Mouse (Mus musculus) testis, postnatal 14 days (tissue): Measurements from ENCODE around the gene D1Ertd622e.

Experiments used
- DNase-seq: peaks from one replicate; pipeline ENCODE4 v3.0.0; 2021; ENCODE audit warnings: low spot score

The D1Ertd622e gene

DNA sequence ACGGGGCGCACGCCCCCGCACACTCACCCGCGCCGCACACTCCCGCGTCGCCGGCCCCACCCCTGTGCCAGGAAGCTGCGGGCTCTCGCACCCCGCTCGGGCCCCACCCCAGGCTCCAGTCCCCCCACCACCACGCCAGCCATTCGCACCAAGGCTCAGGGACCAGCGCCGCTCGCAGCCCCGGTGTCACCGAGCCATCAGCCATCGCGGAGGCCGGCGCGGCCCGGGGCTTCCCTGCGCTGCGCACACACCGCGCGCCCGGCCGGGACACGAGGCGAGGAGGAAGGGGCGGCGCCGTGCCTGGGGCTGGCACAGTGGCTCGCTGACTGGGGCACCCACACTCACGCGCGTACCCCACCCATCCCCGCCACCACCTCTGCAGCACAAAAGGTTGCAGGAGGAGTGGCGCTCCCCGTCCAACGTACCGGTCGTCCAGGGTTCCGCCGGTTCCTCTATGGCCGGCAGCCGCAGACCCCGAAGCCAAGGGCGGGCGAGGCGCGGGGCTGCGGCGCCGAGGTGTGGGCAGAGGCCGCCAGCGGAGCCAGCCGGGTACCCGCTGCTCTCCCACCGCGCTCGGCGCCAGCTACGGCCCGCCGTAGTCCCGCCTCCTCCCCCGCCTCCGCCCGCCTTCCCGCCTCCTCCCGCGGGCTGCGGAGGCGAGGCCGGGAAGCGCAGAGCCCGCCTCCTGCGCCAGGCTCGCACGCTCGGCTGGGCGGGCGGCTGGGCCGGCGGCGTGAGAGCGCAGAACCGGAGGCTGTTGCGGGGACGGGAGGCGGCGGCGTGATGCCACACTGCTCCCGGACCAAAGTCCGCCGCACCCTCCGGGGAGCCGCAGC lies at the start of gene D1Ertd622e:
D1Ertd622e (minus strand) TSS at position 669 of the 836 bp plus-strand sequence.
- peak; percentile 67 for DNase-seq

DNA sequence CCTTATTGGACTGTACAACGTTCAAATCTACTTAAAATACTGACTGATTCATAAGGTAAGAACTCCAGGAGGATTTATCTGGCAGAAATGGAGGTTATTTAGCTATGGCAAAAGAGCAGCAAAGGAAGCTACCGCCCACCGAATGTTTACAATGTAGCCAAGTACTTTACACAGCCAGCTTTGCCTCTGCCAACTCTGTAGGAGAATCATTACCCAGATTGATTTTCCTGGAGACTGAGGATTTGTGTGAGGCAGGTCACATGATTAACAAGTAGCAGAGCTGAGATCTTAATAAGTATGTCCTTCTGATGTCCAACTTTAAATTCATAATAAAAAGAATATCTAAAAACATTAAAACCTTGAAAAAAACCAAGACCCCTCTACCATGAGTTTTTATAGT lies 48.6 kb upstream of the D1Ertd622e start:
- DNase-seq: no peak

DNA sequence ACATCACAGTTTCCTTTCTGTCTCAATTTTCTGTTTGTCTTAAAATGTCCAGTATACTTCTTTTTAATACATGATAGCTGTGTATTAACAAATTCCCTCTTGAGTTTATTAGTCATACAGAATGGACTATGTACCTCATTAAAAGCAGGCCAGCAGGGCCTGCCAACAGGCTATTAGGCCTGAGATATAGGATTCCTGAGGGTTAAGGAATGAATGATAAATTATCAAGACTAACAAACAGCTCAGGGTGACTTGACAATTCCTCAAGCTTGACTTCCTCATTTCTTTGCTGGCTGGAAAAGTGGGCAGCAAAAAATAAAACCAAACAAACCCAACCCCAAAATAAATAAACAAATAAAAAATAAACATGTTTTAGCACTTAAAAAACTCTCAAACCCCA lies 43.5 kb upstream of the D1Ertd622e start:
- no peak for DNase-seq

DNA sequence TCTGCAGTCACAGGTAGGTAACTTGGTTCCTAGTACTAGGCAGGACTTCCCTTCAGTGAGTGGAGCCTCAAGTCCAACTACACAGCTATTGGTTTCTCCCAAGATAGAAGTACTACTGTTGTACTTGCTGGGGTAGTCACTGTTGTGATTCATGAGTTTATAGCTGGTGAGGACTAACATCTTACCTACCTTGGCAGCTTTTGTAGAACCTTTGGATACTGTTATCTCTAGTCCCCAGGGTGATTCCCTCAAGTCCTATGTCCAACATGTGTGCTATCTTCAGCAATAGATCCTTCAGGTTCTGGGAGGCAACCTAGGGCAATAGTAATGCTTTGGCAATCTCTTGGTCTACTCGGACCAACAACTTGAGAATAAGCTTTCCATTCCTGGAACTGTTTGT lies 42.8 kb upstream of the D1Ertd622e start:
- no peak for DNase-seq

DNA sequence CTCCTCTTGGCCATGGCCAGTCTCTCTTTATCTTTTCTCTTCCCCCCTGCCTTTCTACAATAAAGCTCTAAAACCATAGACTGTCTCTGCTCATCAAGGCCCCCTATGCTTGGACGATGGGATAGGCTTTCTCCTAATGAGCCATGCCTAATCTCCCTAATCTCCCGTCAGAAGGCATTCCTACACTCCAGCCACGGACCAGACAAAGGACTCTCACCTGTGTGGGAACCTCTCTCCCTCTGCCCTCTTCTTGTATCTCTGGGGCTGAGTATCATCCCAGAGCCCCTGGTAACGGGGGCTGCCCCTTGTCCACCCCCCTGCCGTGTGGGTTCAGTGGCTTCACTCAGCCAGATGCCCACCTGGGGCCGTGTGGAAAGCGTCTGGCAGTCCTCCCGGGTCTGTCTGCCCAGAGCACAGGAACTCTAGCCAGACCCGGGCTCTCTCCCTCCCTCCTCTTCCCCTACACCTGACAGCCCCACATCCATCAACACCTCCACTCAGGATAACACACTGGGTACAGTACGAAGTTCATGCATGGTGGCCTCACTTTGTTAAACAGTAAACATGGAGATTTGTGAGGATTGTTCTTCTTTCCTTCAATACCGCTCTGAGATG lies 37.2 kb upstream of the D1Ertd622e start:
- DNase-seq: no peak

DNA sequence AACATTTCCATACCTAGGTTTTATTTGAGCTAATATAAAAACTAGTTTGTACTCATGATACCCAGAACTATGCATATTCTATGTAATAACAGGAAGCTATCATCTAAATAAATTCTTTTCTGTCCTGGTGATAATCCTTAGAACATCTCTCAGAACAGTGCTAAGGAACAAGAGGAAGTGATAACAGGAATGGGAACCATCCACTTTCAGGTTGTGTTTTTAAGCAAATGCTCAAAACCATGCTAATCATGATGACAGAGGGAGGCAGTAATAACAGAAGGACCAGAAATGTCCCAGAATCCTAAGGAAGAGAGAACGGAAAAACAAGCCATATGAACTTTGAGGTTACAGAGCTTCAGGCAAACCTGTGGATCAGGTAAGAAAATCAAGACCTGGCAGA lies 35.4 kb upstream of the D1Ertd622e start:
- DNase-seq: no peak

DNA sequence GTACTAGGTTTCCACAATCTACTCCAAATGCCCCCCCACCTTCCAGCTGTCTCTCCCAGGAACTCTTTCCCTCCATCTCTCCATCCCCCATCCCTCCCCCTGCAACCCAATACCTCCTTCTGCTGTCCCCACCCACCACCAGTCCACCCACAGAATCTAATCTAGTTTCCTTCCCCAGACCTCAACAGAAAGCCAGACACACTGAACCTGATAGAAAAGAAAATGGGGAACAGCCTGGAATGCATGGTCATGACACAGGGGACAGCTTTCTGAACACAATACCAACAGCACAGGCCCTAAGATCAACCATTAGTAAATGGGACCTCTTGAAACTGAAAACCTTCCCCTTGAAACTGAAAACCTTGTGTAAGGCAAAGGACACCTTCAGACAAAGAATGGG lies 32.0 kb upstream of the D1Ertd622e start:
- no peak for DNase-seq

DNA sequence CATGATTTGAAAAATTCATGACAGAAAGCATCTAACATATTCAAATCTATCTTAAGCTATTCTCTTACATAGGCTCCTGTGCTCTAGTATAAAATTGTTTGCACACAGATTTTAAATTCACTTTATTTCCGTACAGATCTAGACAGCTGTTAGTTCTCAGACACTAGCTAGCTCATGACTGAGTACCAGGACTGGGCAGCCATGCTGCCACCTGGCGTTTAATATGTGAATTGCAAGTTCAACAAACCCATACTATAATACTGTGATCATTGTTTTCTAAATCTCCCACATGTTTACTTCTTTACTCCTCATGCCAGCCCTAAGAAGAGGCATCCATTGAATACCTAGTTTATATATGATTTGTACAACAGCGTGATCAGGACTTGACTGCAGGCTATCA lies 26.9 kb upstream of the D1Ertd622e start:
- DNase-seq: no peak

DNA sequence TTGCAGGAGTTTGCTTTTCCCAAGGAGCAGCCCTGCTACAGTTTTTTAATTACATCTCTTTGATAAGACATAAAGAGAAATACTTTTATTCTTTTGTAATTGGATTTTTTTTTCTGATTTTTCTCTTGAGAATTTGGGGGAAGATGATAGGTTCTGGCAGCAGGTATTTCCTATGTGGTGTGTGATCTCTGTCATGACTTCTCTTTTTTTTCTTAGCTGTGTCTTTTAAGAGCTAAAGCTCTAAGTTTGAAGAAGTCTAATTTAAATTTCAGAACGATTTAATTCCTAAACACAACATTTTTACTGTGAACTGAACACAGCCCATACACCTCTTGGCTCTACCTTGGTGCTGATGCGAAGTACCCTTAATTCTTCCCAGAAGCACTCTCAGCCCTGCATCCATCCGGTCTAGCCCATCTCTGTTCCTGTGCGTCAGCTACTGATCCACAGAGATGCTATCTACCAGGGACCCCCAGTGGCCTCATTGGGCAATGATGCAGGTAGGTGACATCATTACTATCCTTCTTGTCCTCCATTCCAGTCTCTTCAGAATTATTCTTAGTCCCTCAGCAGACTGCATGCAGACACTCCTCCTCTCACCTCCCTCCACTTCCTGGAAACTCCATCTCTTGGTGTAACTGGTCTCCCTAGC lies 14.8 kb upstream of the D1Ertd622e start:
- DNase-seq: no peak

DNA sequence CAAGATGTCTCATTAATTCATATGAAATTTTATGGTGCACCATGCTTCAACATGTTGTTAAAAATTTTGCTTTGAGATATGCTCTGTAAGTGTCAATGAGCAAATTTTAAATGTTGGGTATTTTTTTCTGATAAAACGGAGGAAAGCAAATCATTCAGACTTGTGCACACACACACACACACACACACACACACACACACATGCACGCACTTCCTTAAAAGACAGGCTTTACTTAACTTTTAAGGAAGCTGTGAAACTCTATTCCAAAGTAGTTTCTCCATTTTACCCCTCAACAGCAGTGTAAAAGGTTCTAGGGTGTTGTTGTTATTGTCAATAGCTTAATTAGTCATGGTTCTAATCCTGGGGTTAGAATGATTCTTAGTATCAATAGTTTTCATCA lies 14.2 kb upstream of the D1Ertd622e start:
- DNase-seq: no peak

DNA sequence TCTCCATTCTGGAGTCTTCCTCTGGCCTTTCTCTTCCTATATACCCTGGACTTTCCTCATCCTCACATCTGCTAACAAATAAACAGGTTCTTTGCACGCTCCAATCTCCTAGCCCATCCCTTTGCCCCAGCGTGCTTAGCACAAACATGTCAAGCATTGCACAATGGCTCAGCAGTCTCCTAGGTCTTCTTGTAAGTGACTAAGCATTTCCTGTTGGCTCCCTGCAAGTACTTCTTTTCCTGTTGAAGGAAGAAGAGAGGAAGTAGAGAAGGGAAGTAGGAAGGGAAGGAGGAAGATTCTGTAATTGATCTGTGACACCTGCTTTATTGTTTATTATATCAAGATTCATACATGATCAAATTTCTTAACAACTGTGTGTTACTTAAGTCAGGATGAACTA lies 11.0 kb upstream of the D1Ertd622e start:
- DNase-seq: no peak

DNA sequence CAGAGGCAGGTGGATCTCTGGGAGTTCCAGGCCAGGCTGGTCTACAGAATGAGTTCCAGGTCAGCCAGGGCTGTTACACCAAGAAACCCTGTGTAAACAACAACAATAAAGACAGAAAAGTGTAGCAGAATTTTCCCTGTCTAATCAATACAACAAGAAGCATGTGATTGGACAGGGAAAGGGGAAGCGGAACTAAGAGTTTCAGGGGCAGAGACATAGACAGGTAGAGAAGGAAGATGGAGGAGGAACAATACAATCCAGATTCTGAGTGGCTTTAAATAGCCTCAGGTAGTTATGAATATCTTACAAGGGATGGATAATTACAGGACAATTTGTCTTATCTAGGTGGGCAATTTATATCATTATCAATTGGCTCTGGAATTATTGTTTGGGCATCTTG lies 5.4 kb upstream of the D1Ertd622e start:
- no peak for DNase-seq

DNA sequence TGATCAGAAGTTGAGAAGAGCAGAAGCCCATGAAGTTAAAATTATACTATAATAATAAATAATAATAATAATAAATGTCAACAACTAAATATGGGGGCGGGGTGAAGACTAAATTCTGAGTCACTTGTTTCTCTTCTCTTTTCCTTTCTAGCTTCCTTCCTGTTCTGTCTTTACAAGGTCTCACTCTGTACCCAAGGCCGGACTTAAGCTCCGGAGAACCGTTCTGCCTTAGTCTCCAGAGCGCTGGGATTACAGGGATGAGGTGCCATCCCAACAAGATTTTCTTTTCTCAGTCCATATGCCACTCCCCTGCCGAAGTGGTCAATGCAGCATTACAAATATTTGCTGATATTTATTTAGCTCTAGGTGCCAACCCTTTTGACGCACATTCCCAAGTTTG lies 450 bp upstream of the D1Ertd622e start:
- no peak for DNase-seq

DNA sequence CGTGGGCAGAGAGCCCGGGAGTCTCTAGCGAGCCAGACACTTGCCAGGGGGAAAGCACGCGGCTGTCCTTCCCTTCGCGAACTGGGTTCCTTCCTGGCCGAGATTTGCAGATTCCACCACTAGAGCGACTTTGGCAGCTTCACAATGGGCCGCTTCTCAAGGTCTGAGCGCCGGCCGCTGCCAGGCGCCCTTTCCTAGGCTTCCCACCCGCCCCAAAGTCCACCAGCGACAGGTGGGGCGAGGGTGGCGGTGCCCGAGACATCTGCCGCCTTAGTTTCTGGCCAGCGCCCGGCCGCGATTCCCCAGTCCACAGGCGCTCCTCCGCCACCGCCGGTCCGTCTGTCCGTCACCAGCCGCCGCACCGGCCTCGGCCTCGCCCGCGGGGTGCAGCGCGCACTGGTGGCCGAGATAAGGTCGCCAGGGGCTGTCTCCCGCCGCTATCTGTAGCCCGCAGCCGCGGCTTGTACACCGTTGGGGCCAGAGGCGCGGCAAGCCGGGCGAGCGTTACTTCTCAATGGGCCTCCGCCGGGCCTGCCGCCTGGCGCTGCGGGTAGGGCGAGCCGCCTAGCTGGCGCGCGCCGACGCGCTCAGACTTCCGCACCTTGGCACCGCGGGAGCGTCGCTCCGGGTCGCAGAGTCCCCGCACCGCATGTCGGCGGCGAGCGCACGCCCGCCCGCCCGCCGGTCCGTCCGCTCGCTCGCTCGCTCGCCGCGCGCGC lies 1.0 kb downstream of the D1Ertd622e start:
- peak; percentile 52 for DNase-seq

DNA sequence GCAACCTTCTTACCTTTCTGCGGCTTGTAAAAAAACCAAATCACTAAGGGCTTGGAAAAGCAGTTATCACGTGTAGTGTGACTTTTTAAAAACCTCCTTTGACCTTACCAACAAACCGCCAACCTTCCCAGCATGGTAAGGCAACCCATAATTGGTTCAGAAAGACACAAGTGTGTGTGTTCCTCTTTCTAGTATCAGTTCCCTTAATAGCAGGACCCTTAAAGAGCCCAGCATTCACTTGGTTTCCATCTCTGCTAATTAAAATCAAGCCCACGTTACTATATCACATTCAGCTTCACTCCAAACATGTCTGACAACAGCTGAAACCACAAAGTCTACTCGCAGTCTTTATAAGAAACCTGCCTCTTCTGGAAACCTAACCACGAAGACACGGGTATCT lies 2.5 kb downstream of the D1Ertd622e start:
- peak; percentile 14 for DNase-seq

DNA sequence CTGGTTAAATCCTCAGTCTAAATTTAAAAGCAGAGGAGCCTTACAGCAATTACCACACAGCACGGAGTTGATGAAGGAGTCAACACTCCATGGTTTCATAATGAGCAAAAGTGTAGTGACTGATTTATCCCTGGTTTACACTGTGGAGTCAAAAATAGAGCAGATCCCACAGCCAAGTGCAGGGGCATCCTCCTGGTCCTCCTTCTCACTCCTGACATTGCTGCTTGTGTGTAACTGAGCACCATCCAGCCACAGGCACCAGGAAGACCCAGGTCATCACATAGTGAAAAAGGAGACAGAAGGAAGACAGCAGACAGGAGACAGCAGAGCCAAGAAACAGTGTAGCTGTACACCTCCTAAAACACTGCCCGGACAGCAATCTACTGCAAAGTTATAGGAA lies 4.1 kb downstream of the D1Ertd622e start:
- DNase-seq: no peak

DNA sequence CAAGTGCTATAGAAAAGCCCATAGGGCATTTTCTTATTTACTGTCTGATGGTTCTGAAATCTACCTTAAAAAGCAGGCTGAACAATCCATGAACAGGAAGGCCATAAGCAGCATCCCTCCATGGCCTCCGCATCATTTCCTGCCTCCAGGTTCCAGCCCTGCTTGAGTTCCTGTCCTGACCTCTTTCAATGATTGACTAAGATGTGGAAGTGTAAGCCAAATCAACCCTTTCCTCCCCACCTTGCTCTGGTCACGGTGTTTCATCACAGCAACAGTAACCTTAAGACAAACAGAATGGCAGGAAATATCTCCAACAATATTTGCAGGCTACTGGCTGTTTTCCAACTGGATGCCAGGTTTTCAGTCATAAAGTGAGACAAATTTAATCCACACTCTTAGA lies 4.7 kb downstream of the D1Ertd622e start:
- no peak for DNase-seq

DNA sequence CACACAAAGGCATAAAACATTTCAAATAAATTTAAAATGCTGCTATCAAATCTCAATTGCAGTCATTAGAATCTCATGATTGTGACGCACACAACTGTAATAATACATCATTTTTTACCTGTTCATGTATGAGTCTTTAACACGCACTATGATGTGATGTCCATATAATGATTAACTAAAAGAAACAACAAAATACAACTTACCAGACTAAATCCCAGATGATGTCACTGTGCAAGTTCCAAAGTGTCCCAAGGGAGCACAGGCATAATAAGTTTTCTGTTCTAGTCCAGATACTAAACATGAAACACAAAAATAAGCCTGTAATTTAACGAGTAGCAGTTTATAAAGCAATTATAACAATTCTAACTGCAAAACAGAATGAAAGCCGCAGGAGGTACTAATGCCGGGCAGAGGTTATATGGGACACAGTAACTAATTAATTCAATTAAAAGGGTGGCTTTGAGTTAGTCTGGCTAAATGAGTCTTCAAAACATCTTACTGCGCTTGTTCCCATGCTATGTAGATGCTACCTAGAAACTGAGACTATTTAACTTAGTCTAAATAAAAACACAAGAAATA lies 7.4 kb downstream of the D1Ertd622e start:
- no peak for DNase-seq

DNA sequence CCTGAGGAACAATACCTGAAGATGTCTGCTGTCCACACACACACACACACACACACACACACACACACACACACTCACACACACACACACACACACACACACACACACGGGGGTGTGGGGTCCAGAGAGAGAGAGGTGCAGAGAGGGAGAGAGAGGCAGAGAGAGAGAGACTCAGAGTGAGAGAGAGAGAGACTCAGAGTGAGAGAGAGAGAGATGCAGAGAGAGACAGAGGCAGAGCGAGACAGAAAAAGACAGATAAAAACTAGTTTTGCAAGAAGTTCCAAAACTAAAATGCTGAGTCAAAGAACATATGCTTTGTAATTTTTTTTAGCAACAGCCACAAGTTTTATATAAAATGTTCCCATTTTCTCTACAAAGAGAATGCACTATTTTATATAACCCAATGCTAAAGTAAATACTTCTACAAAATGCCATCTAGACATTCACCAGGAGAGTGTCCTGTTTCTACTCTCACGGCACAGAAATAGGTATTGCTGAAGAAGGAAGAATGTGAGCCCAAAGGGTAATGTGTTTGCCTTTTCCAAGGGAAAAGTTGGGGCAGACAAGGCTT lies 11.2 kb downstream of the D1Ertd622e start:
- no peak for DNase-seq

DNA sequence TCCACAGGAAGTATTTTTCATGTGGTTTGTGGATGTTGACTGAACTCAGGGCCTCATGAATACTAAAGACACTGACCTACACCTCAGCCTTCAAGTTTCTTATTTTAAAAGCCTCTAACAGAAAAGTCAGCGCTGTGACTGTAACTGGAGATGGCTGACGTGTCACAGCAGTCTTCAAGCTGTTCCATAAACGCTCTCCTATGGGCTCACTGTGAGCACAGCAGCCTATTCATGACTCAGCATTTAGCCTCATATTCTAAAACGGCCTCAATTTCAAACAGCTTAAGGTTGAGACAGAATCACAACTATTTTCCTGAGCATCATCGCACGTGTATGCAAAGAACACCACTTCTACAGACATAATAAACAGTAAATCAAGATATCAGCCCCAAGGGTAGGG lies 11.8 kb downstream of the D1Ertd622e start:
- DNase-seq: no peak

DNA sequence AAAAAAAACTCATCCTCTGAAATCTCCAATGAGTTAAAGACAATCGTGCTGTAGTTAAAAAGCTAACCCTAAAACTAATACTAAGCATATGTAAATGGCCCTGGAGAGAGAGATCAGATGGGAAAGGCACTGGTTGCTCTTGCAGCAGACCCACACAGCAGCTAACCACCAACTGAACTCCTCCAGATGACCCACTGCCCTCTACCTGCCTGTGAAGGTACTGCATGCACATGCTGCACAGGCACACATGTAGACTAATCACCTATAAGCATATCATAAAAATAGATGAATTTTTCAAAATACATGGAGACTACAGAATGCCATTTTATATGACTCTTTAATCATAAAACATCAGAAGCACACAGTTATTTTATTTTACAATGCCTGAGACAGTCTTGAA lies 14.8 kb downstream of the D1Ertd622e start:
- DNase-seq: no peak

DNA sequence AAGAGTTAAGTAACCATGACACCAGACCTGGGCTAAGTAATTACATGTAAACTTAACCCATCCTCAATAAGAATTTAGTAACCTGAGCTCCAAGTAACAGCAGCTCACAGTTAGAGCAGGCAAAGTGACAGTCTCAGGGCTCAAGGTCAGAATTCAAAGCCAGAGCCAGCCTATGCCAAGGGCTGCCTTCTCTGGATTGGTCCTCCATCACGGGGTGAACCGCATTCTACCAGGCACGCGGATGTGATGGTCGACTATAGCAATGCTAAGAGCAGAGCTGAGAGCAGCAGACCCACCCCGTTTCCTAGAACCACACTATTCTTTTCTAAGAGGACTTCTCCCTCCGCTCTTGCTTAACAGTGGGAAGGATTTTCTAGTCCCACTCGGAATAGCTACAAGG lies 27.8 kb downstream of the D1Ertd622e start:
- no peak for DNase-seq
